Mouse (Mus musculus): ENCODE data around the gene Mrpl23.

DNA sequence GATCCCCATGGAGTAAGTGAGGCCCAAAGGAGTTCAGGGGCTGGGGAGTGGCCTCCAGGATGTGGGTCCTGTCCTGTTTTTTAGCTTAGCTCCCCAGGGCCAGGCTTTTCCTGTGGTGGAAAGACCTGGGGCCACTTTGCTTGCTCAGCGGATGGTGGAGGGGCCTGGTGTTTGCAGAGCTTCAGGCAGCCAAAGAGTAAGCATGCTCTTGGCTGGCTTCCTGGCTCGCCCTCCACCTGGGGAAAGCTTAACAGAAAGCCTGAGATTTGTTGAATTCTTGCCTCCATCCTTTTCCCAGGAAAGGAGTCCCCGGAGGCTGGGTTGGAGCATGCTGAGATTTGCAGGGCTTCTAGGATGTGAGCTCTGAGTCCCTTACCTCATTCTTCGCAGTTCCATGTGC lies 2.6 kb downstream of the Mrpl23 start:
- TF ChIP-seq CTCF (IDR thresholded peaks at IDR 0.05; ENCODE audit: borderline replicate concordance, control insufficient read depth, extremely low read depth, insufficient read depth, low read length, poor library complexity) (no peak), POLR2A (IDR thresholded peaks at IDR 0.05; ENCODE audit: control insufficient read depth, extremely low read depth, insufficient read depth, low read length, poor library complexity) (no peak)

Measured in thymus, adult 2 months (tissue).